Mouse (Mus musculus) megakaryocyte, embryonic 14.5 days (primary cell): Measurements from ENCODE around the gene Tcf25.
"Not testable (repeated sequence)": the region's sequence is repeated elsewhere in the genome, so short reads cannot be mapped to it uniquely, and the experiment has no call there.

Experiments
- FLI1 ChIP-seq: IDR thresholded peaks from 2 replicates; pipeline ENCODE4 v1.6.1; 2012; ENCODE audit warnings: low read length, inconsistent platforms, mixed read lengths
- GATA1 ChIP-seq: IDR thresholded peaks from 3 replicates; pipeline ENCODE4 v1.6.1; 2012; ENCODE audit warnings: mixed read lengths, low read length, inconsistent platforms, borderline replicate concordance

GRCm38 (mm10) chr8:123414997-123415696, 41.6 kb downstream of the Tcf25 start:
- not testable (repeated sequence) for TF ChIP-seq GATA1, FLI1
